Comparison of ENCODE assay signal across 30 mouse cellular contexts in the genomic region with DNA sequence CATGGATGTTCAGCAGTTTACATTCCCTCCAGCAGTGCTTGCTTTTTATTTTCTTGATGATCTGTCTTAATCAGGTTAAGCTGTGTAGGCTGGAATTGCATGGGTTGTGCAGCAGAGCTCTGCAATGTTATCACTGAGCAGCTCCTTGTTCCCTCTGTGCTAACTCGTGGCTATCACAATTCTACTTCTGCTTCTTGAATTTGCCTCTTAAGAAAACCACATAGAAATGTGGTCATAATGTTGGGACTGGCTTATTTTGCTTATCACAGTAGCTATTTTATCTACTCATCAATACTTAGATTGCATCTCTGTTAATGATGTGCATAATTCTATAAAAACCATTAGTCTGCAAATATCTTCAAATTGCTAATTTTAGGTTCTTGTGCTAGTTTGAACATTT. TPM values are rescaled to one million over a fixed set of nuclear protein-coding genes. Genes with fewer than 3 reads are reported as not detected.
DNase-seq lines count a peak whose midpoint lies in the region; ATAC-seq and TF ChIP-seq lines count a peak whose summit lies in the region.
"Had no signal": no experiment of that assay in that cellular context is flagged by ENCODE, and none has a peak within 500 bp of the region (broad histone marks: within the 10 kb centered on the region; RNA-seq: fewer than 3 reads in every experiment).

No protein-coding gene starts in this region.

- TF ChIP-seq POLR2A in MEL (IDR thresholded peaks at IDR 0.05; ENCODE audit: control insufficient read depth in 1 of 2, insufficient read depth in 1 of 2, low read depth in 1 of 2, low read length in 2 of 2, poor library complexity in 1 of 2), result no peak

- WGBS in lung, postnatal 0 days, result 43% methylated on average over 1 of the region's 1 CpGs

- H3K27me3 ChIP-seq in MEL (ENCODE audit: control insufficient read depth in 1 of 2, insufficient read depth in 2 of 2, low read length in 2 of 2), result no peaks in the 10 kb centered on the region
- H3K27me3 ChIP-seq in lung, postnatal 0 days (replicated peaks; ENCODE audit: insufficient read depth, low read length), result no peaks in the 10 kb centered on the region
- H3K27me3 ChIP-seq: CH12.LX; embryonic facial prominence, embryonic 13.5 days; embryonic facial prominence, embryonic 15.5 days; forebrain, embryonic 12.5 days; Patski had no signal

- H3K9ac ChIP-seq in MEL (ENCODE audit: control insufficient read depth, low read depth, low read length, poor library complexity, severe bottlenecking), result no peak overlapping the region
- H3K9ac ChIP-seq in lung, postnatal 0 days (replicated peaks; ENCODE audit: low read depth), result no peak overlapping the region
- H3K9ac ChIP-seq: embryonic facial prominence, embryonic 13.5 days; embryonic facial prominence, embryonic 15.5 days; forebrain, embryonic 12.5 days had no signal

- peaks cover 0 to 17% of the 10 kb centered on the region in 2 experiments; a peak in 2 of 4 replicates for H3K36me3 ChIP-seq in MEL (ENCODE audit: control insufficient read depth in 1 of 2, insufficient read depth in 2 of 2, low read length in 2 of 2)
- H3K36me3 ChIP-seq in lung, postnatal 0 days (ENCODE audit: insufficient read depth, low read length), result no peaks in the 10 kb centered on the region
- H3K36me3 ChIP-seq: G1E had no signal

- H3K27ac ChIP-seq in MEL (ENCODE audit: control insufficient read depth, low read depth, low read length), result 0 out of 2 replicates have a peak overlapping the region, but pooled peaks have one; percentile 16
- no peak overlapping the region for H3K27ac ChIP-seq in gastrocnemius, adult 2 months
- H3K27ac ChIP-seq in lung, postnatal 0 days (ENCODE audit: low read length), result no peak overlapping the region
- H3K27ac ChIP-seq: embryonic facial prominence, embryonic 13.5 days; embryonic facial prominence, embryonic 15.5 days; forebrain, embryonic 10.5 days; forebrain, embryonic 12.5 days had no signal

- no peak overlapping the region for H3K4me2 ChIP-seq in lung, postnatal 0 days (replicated peaks; ENCODE audit: low read depth, low read length)
- H3K4me2 ChIP-seq: embryonic facial prominence, embryonic 13.5 days; embryonic facial prominence, embryonic 15.5 days; forebrain, embryonic 12.5 days had no signal

- TF ChIP-seq CTCF in MEL (IDR thresholded peaks at IDR 0.05 in 2 of 3, conservative IDR thresholded peaks at IDR 0.05 in 1 of 3; ENCODE audit: control insufficient read depth in 1 of 3, insufficient read depth in 1 of 3, low read depth in 2 of 3, low read length in 3 of 3, poor library complexity in 1 of 3, severe bottlenecking in 1 of 3), result no peak
- no peak for TF ChIP-seq CTCF in gastrocnemius, adult 2 months (IDR thresholded peaks at IDR 0.05)
- no peak for TF ChIP-seq CTCF in lung, postnatal 0 days (IDR thresholded peaks at IDR 0.05)

- H3K79me2 ChIP-seq in MEL (ENCODE audit: control insufficient read depth, insufficient read depth, low read length, poor library complexity), result no peaks in the 10 kb centered on the region

- DNase-seq in MEL (ENCODE audit: low read depth, low spot score), result peak; percentile 87
- no peak for DNase-seq in gastrocnemius, adult 2 months
- no peak for DNase-seq in urinary bladder, postnatal 25 days (ENCODE audit: low spot score)
- no peak for DNase-seq in lung, postnatal 0 days (ENCODE audit: low spot score)
- no peak for DNase-seq in natural killer cell, adult 2 months (ENCODE audit: low spot score in 2 of 2)
- DNase-seq: adrenal gland, adult 8-10 months; adrenal gland, postnatal 14 days; adrenal gland, postnatal 36 days; B cell, adult 2 months; cerebellum, adult 11-12 months; cerebellum, adult 2 months; cerebellum, adult 9-10 months; cerebellum, postnatal 10 days; cerebellum, postnatal 25 days; embryo, embryonic 11 days had no signal

- H3K4me3 ChIP-seq in MEL (ENCODE audit: control insufficient read depth in 1 of 2, insufficient read depth in 1 of 2, low read depth in 2 of 2, low read length in 2 of 2), result no peak overlapping the region
- no peak overlapping the region for H3K4me3 ChIP-seq in gastrocnemius, adult 2 months
- no peak overlapping the region for H3K4me3 ChIP-seq in lung, postnatal 0 days (ENCODE audit: low read depth, low read length)
- H3K4me3 ChIP-seq: embryonic facial prominence, embryonic 13.5 days; embryonic facial prominence, embryonic 15.5 days; erythroblast, embryonic 14.5 days; forebrain, embryonic 10.5 days; forebrain, embryonic 12.5 days had no signal

- peak; percentile 95 for ATAC-seq in common myeloid progenitor, adult 5-6 weeks (replicated peaks; ENCODE audit: low read depth, poor library complexity, severe bottlenecking)
- peak; percentile 62 to 67; a peak in 2 of 4 replicates for ATAC-seq in hematopoietic stem cell, adult 5-6 weeks (replicated peaks in 1 of 2; ENCODE audit: insufficient read depth in 1 of 2, low FRiP score in 2 of 2, low TSS enrichment in 1 of 2, low read depth in 1 of 2, poor library complexity in 2 of 2, severe bottlenecking in 2 of 2)
- peak; percentile 90 for ATAC-seq in megakaryocyte-erythroid progenitor cell, adult 5-6 weeks (replicated peaks; ENCODE audit: low FRiP score, low TSS enrichment, poor library complexity, severe bottlenecking)
- ATAC-seq in lung, postnatal 0 days, result no peak
- ATAC-seq: activated CD4-positive, CD25-positive, alpha-beta regulatory T cell, adult 4 months; CD4-positive, CD25-positive, alpha-beta regulatory T cell, adult 4 months; forebrain, embryonic 14.5 days; forebrain, embryonic 16.5 days; Patski had no signal

- peak; percentile 85 to 93 for TF ChIP-seq EP300 in MEL (IDR thresholded peaks at IDR 0.05; ENCODE audit: low read depth in 1 of 2, low read length in 2 of 2)
- no peak for TF ChIP-seq EP300 in lung, postnatal 0 days (IDR thresholded peaks at IDR 0.05)

- TF ChIP-seq RAD21 in MEL (IDR thresholded peaks at IDR 0.05; ENCODE audit: low read depth, low read length), result no peak

- intact Hi-C loops in gastrocnemius, adult 2 months (cut with DNase I), result loop anchor here (10.0 kb wide), 2 partner anchors 53 to 143 kb away; a partner anchor contains a TSS

- H3K9me3 ChIP-seq in MEL (replicated peaks; ENCODE audit: insufficient read depth, low read length), result no peaks in the 10 kb centered on the region
- H3K9me3 ChIP-seq in lung, postnatal 0 days (ENCODE audit: low read length), result no peaks in the 10 kb centered on the region
- H3K9me3 ChIP-seq: embryonic facial prominence, embryonic 13.5 days; embryonic facial prominence, embryonic 15.5 days; forebrain, embryonic 10.5 days; forebrain, embryonic 12.5 days; G1E had no signal

- H3K4me1 ChIP-seq in MEL (ENCODE audit: control insufficient read depth in 1 of 2, insufficient read depth in 2 of 2, low read length in 2 of 2), result peaks cover 3 to 19% of the 10 kb centered on the region in 2 experiments; a peak in 3 of 4 replicates
- H3K4me1 ChIP-seq in lung, postnatal 0 days (ENCODE audit: insufficient read depth, low read depth, low read length), result no peaks in the 10 kb centered on the region
- H3K4me1 ChIP-seq: embryonic facial prominence, embryonic 13.5 days; embryonic facial prominence, embryonic 15.5 days; forebrain, embryonic 10.5 days; forebrain, embryonic 12.5 days had no signal

TF ChIP-seq in MEL, 35 proteins besides CTCF, POLR2A, EP300 and RAD21 (continues in another document):
- TF ChIP-seq E2F4 (IDR thresholded peaks at IDR 0.05; ENCODE audit: borderline replicate concordance, low read depth, low read length) (no peak), RCOR1 (IDR thresholded peaks at IDR 0.05; ENCODE audit: low read depth, low read length) (peak; percentile 45; the same call in 1 of the 2 replicates), SIN3A (IDR thresholded peaks at IDR 0.05; ENCODE audit: low read length) (peak; percentile 27; the same call in 1 of the 2 replicates), ETS1 (IDR thresholded peaks at IDR 0.05; ENCODE audit: low read depth, low read length) (peak; percentile 72; the same call in 1 of the 2 replicates), ZNF384 (IDR thresholded peaks at IDR 0.05; ENCODE audit: low read depth, low read length) (no peak), ZC3H11A (IDR thresholded peaks at IDR 0.05; ENCODE audit: low read depth, low read length) (no peak), ZKSCAN1 (IDR thresholded peaks at IDR 0.05; ENCODE audit: low read depth, low read length) (no peak), MAX (IDR thresholded peaks at IDR 0.05; ENCODE audit: low read length) (peak; percentile 62; the same call in 1 of the 2 replicates), MYC (IDR thresholded peaks at IDR 0.05; ENCODE audit: low read depth, low read length) (peak; percentile 86; the same call in 1 of the 2 replicates), ELF1 (IDR thresholded peaks at IDR 0.05; ENCODE audit: low read depth, low read length) (no peak), KAT2A (conservative IDR thresholded peaks at IDR 0.05; ENCODE audit: low read depth, low read length) (no peak), MAZ (IDR thresholded peaks at IDR 0.05; ENCODE audit: low read depth, low read length) (no peak; the same call in 1 of the 2 replicates), ZMIZ1 (IDR thresholded peaks at IDR 0.05; ENCODE audit: low read depth, low read length) (no peak), TCF12 (IDR thresholded peaks at IDR 0.05; ENCODE audit: low read depth, low read length) (peak; percentile 82), MXI1 (IDR thresholded peaks at IDR 0.05; ENCODE audit: low read depth, low read length) (no peak; the same call in 1 of the 2 replicates)

RNA-seq across cellular contexts. Expression of a gene that starts 32.1 kb away (rescaled TPM):
- not detected in 2 replicates for total RNA-seq in MEL (2012; rRNA removed)
- polyA plus RNA-seq in MEL (2012; ENCODE audit: insufficient read depth in 1 of 2, insufficient read length in 2 of 2, low read depth in 1 of 2, low replicate concordance in 2 of 2, missing spikeins in 1 of 2), result under 1 TPM in 1 of 2 experiments, not detected in 1; 0.04 TPM
- not detected in 2 replicates for total RNA-seq in common myeloid progenitor, adult 5-6 weeks (2017)
- total RNA-seq in hematopoietic stem cell, adult 5-6 weeks (2017), result not detected in 2 replicates
- not detected in 2 replicates for total RNA-seq in megakaryocyte-erythroid progenitor cell, adult 5-6 weeks (2014; fragmentation: Nextera tagmentation)
- total RNA-seq in megakaryocyte-erythroid progenitor cell, adult 5-6 weeks (2017), result not detected in 2 replicates
- total RNA-seq in gastrocnemius, adult 2 months (2021), result not detected
- 0.05 and 0.13 TPM in 2 replicates for polyA plus RNA-seq in lung, postnatal 0 days (2015; fragmentation: Nextera tagmentation; extraction: Ambion mirVana)
- total RNA-seq: adrenal gland, adult 8-10 months; adrenal gland, postnatal 14 days; adrenal gland, postnatal 36 days; CH12.LX; G1E had no signal
- polyA plus RNA-seq: CD4-positive, CD25-positive, alpha-beta regulatory T cell, adult 4 months; cerebellum, adult 2 months; erythroblast, embryonic 14.5 days; G1E had no signal

RNA-seq across cellular contexts. Expression of a gene that starts 57.1 kb away (rescaled TPM):
- 0.10 and 0.58 TPM in 2 replicates for total RNA-seq in MEL (2012; rRNA removed)
- under 1 TPM in 1 of 2 experiments, not detected in 1; 0.28 TPM for polyA plus RNA-seq in MEL (2012; ENCODE audit: insufficient read depth in 1 of 2, insufficient read length in 2 of 2, low read depth in 1 of 2, low replicate concordance in 2 of 2, missing spikeins in 1 of 2)
- 9.7 and 10.9 TPM in 2 replicates for total RNA-seq in common myeloid progenitor, adult 5-6 weeks (2017)
- total RNA-seq in hematopoietic stem cell, adult 5-6 weeks (2017), result 7.9 and 13.0 TPM in 2 replicates
- 0.46 and 4.6 TPM in 2 replicates for total RNA-seq in megakaryocyte-erythroid progenitor cell, adult 5-6 weeks (2014; fragmentation: Nextera tagmentation)
- total RNA-seq in megakaryocyte-erythroid progenitor cell, adult 5-6 weeks (2017), result 2.0 and 9.5 TPM in 2 replicates
- total RNA-seq in gastrocnemius, adult 2 months (2021), result 10 to 100 TPM; 14.4 to 17.0 TPM
- polyA plus RNA-seq in lung, postnatal 0 days (2015; fragmentation: Nextera tagmentation; extraction: Ambion mirVana), result 71.8 and 75.8 TPM in 2 replicates
- polyA plus RNA-seq: activated CD4-positive, CD25-positive, alpha-beta regulatory T cell, adult 4 months; CD4-positive, CD25-positive, alpha-beta regulatory T cell, adult 4 months; erythroblast, embryonic 14.5 days; G1E; Patski had no signal
